Mouse (Mus musculus) ES-E14 (cell line): ENCODE results near the gene Tex14. TPM values are rescaled to one million over a fixed set of nuclear protein-coding genes. Genes with fewer than 3 reads are reported as not detected.

Experiments
- DNase-seq: peaks from one replicate; pipeline ENCODE4 v3.0.0-alpha.2; 2013; ENCODE audit warnings: low read depth, low spot score
- H3K27ac ChIP-seq: 2 replicates; pipeline ENCODE4 v1.5.1; 2012; ENCODE audit warnings: low read depth, mild to moderate bottlenecking, low read length, moderate library complexity, mixed read lengths; ENCODE audit not compliant: poor library complexity, insufficient read depth, severe bottlenecking
- H3K36me3 ChIP-seq: 2 replicates; pipeline ENCODE4 v1.6.1; 2012; ENCODE audit warnings: mild to moderate bottlenecking, low read length, moderate library complexity, mixed read lengths; ENCODE audit not compliant: control insufficient read depth, poor library complexity, insufficient read depth, severe bottlenecking
- H3K4me1 ChIP-seq, 2 experiments: fragments of 150-350 bp in 1 of 2; sonication (generic) in 1 of 2; 2 replicates each; pipeline ENCODE4 v1.6.1; 2012; ENCODE audit warnings: low read length in 2 of 2, mild to moderate bottlenecking in 1 of 2, mixed read lengths in 1 of 2; ENCODE audit not compliant: control insufficient read depth in 2 of 2, insufficient read depth in 2 of 2, poor library complexity in 1 of 2
- H3K4me3 ChIP-seq, 2 experiments: fragments of 150-350 bp in 1 of 2; sonication (generic) in 1 of 2; 2 replicates each; pipeline ENCODE4 v1.5.1; 2012; ENCODE audit warnings: low read length in 2 of 2, low read depth in 1 of 2, mild to moderate bottlenecking in 1 of 2, mixed read lengths in 1 of 2; ENCODE audit not compliant: insufficient read depth in 1 of 2, poor library complexity in 1 of 2, severe bottlenecking in 1 of 2
- H3K9ac ChIP-seq: 2 replicates; pipeline ENCODE4 v1.6.1; 2012; ENCODE audit warnings: low read depth, mild to moderate bottlenecking, low read length, mixed read lengths; ENCODE audit not compliant: poor library complexity, insufficient read depth, severe bottlenecking
- H3K9me3 ChIP-seq: fragments of 150-350 bp; sonication (generic); 2 replicates; pipeline ENCODE4 v1.6.1; 2012; ENCODE audit warnings: low read depth, mild to moderate bottlenecking, low read length; ENCODE audit not compliant: control insufficient read depth, insufficient read depth
- CHD2 ChIP-seq: IDR thresholded peaks from 2 replicates; pipeline ENCODE4 v1.6.1; 2014; ENCODE audit warnings: mild to moderate bottlenecking, low read depth, low read length, inconsistent platforms
- HCFC1 ChIP-seq: IDR thresholded peaks from 2 replicates; pipeline ENCODE4 v1.6.1; 2012; ENCODE audit warnings: low read length, inconsistent platforms, borderline replicate concordance; ENCODE audit not compliant: insufficient read depth
- MAFK ChIP-seq: IDR thresholded peaks from 2 replicates; pipeline ENCODE4 v1.6.1; 2014; ENCODE audit warnings: mild to moderate bottlenecking, low read depth, low read length, inconsistent platforms; ENCODE audit not compliant: insufficient read depth
- ZC3H11A ChIP-seq: IDR thresholded peaks from 2 replicates; pipeline ENCODE4 v1.6.1; 2012; ENCODE audit warnings: low read depth, mild to moderate bottlenecking, inconsistent platforms, low read length, borderline replicate concordance
- ZNF384 ChIP-seq: IDR thresholded peaks from 2 replicates; pipeline ENCODE4 v1.6.1; 2012; ENCODE audit warnings: low read depth, low read length, inconsistent platforms
- in situ Hi-C, 2 experiments: fragments of 600-800 bp; cut with MboI; formaldehyde crosslinking; loops; one replicate each; pipeline ENCODE4 v1.15.1; 2025; ENCODE audit warnings: low sequenced_read_pairs in 2 of 2, inconsistent platforms in 1 of 2; ENCODE audit not compliant: unreplicated experiment in 2 of 2
- total RNA-seq: library from RNA; depleted of rRNA; stranded (reverse); fragments of 300-350 nt; gene quantifications from 2 replicates; pipeline ENCODE4 v1.2.3, GENCODE M21; 2012

Tex14 gene
- total RNA-seq, 1 experiment: 11.4 TPM

DNA sequence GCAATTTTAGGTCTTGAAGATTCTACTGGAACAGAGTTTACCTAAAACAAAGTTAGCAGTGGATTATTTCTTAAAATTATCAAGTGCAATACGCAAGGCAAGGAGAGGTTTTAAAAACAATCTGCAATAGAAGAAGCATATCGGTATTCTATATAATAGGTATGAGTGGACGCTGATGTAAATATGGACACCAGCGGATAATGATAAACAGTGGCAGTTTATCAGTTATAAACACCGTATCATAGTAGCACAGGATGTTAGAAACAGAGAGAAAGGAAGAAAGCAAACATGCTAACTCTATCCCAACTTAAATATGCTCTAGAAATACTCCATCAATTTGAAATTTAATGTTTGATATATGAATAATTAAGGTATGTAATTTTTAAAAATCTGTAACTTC lies 39.7 kb upstream of the Tex14 start:
- no peak overlapping the region for H3K9ac ChIP-seq
- TF ChIP-seq ZNF384: no peak
- no peak overlapping the region for H3K4me3 ChIP-seq
- DNase-seq: no peak
- H3K36me3 ChIP-seq: no peaks in the 10 kb centered on the region
- in situ Hi-C loops: no loop called here
- no peaks in the 10 kb centered on the region for H3K4me1 ChIP-seq
- H3K27ac ChIP-seq: no peak overlapping the region
- no peaks in the 10 kb centered on the region for H3K9me3 ChIP-seq

DNA sequence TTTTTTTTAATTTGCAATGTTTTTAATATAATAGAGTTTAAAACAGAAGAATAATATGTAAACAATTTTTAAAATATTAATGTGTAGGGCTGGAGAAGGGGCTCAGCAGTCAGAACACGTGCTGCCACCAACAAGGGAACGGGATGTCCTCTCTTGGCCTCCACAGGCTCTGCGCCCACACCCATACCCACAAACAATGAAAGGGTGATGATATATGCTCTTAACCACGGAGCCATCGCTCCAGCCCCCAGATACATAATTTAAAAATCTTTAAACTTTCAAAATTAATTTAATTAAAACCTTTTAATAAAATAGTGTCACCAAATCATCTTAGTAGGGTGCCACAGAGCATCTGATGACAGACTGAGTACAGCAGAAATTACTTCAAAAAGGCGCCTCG lies 37.8 kb upstream of the Tex14 start:
- H3K4me3 ChIP-seq: no peak overlapping the region
- no peak overlapping the region for H3K9ac ChIP-seq
- H3K36me3 ChIP-seq: no peaks in the 10 kb centered on the region
- no peak for TF ChIP-seq HCFC1
- TF ChIP-seq CHD2: no peak
- TF ChIP-seq ZC3H11A: no peak
- TF ChIP-seq ZNF384: no peak
- no peak for TF ChIP-seq MAFK
- H3K4me1 ChIP-seq: no peaks in the 10 kb centered on the region
- no peak for DNase-seq
- no peak overlapping the region for H3K27ac ChIP-seq
- H3K9me3 ChIP-seq: no peaks in the 10 kb centered on the region
- in situ Hi-C loops: no loop called here

DNA sequence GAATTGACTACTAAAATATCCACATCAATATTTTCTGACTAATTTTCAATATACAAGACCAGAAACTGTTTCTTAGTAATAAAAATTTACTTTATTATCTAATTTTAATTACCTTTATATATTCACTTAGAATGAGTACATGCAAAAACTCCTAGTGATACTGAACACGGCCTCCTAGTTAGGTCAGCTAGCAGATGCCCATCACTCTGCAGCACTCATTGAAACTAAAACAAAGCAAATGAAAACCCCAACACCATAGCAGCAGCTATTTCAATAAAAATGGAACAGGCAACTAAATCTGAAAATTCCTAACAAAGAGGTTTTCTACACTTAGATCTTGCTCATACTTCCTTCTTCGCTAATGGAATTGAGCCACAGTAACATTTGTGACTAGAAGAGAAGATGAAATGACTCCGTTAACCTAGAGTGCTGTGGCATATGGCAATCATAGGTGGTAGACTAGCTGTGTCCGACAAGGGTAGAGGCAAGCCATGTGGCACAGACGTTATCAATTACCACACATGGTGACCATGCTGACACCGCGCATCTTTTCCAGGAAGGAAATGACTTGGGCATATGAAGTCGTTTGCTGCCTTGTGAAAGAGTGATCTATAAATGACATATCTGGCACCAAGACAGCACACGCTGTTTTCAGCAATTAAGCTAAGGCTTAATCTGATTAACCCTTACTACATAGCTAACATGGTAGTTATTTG lies 36.8 kb upstream of the Tex14 start:
- Histone ChIP-seq H3K4me3 (no peak overlapping the region), H3K27ac (no peak overlapping the region), H3K9ac (no peak overlapping the region), H3K9me3 (no peaks in the 10 kb centered on the region), H3K4me1 (no peaks in the 10 kb centered on the region), H3K36me3 (no peaks in the 10 kb centered on the region)
- DNase-seq: no peak
- in situ Hi-C loops: no loop called here
- TF ChIP-seq CHD2 (no peak), ZC3H11A (no peak), MAFK (no peak), HCFC1 (no peak), ZNF384 (no peak)

DNA sequence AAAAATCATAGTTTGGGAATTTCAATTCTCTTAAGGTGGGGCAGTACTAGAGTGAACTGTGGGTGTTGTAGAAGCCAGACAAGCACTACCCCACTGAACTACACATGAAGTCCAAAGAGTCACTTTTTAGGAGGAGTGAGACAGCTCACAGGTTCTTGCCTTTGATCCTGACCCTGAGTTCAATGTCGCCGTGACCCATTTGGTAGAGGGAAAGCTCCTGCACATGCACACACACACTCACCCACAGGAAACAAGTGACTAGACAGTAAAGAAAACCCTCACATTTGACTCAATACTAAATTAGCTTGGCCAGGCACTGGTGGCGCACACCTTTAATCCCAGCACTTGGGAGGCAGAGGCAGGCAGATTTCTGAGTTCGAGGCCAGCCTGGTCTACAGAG lies 20.3 kb upstream of the Tex14 start:
- in situ Hi-C loops: no loop called here
- TF ChIP-seq CHD2 (no peak), HCFC1 (no peak), ZNF384 (no peak), MAFK (no peak), ZC3H11A (no peak)
- Histone ChIP-seq H3K9me3 (no peaks in the 10 kb centered on the region), H3K36me3 (no peaks in the 10 kb centered on the region), H3K27ac (no peak overlapping the region), H3K4me3 (no peak overlapping the region), H3K9ac (no peak overlapping the region), H3K4me1 (no peaks in the 10 kb centered on the region)
- DNase-seq: no peak

DNA sequence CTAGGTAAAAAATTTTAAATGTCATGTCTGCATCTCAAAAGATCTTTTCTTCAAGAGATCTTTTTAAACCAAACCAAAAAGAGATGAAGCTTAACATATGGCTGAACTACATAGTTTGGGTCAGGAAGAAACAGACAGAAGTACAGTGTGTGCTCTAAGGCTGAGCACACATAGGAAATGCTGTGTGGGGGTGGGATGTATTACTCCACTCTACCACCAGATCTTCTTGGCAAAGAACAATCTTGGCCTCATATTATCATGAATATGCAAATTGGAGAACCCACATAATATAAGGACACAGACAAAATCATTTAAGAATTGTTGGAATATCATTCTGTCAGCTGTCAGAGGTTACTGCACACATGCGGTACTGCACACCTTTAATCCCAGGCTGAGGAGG lies 19.2 kb upstream of the Tex14 start:
- no peaks in the 10 kb centered on the region for H3K36me3 ChIP-seq
- TF ChIP-seq HCFC1: no peak
- no peak for TF ChIP-seq ZC3H11A
- no peak for TF ChIP-seq CHD2
- TF ChIP-seq MAFK: no peak
- no peak for TF ChIP-seq ZNF384
- in situ Hi-C loops: no loop called here

More for the DNA sequence above, 19.2 kb upstream of the Tex14 start:
- Histone ChIP-seq H3K9ac (no peak overlapping the region), H3K4me1 (no peaks in the 10 kb centered on the region), H3K27ac (no peak overlapping the region), H3K9me3 (no peaks in the 10 kb centered on the region), H3K4me3 (no peak overlapping the region)
- DNase-seq: no peak
